Comparison of ENCODE assay signal across 1 mouse cellular context in the genomic region with DNA sequence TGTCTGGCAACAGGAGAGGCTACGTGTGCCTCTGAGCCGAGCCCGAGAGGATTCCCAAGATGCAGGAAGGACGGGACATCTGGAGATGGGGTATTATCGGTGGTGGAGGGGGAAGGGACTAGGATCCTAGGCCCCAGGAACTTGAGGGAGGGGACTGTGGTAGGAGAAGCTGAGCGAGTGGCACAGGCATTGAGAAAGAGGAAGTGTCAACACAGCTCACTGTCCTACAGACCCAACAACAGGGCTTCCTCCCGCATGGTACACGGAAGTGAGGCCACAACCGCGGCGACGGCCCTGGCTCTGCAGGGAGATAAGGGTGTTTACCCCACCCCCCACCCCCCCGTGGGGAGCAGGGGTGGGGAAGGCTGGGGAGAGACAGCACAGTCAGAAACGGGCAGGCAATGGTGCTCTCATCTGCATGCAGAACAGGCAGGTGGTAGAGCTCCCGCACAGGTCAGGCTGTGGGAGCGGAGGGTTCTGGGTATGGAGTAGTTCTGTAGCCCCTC.
TF ChIP-seq lines count a peak whose summit lies in the region.

No protein-coding gene starts in this region.

TF ChIP-seq in MEL, 35 proteins besides CTCF, POLR2A, EP300 and RAD21 (continued from another document):
- TF ChIP-seq ZKSCAN1 (IDR thresholded peaks at IDR 0.05; ENCODE audit: low read depth, low read length) (no peak), UBTF (IDR thresholded peaks at IDR 0.05; ENCODE audit: borderline replicate concordance, insufficient read depth, low read depth, low read length) (no peak), ZMIZ1 (IDR thresholded peaks at IDR 0.05; ENCODE audit: low read depth, low read length) (peak; percentile 72; the same call in 1 of the 2 replicates), NELFE (IDR thresholded peaks at IDR 0.05; ENCODE audit: low read depth, low read length) (peak; percentile 77), POLR2AphosphoS2 (IDR thresholded peaks at IDR 0.05; ENCODE audit: low read length) (peak; percentile 91), TCF12 (IDR thresholded peaks at IDR 0.05; ENCODE audit: low read depth, low read length) (peak; percentile 87), E2F4 (IDR thresholded peaks at IDR 0.05; ENCODE audit: borderline replicate concordance, low read depth, low read length) (no peak), TBP (IDR thresholded peaks at IDR 0.05; ENCODE audit: low read depth, low read length) (peak; percentile 85), USF2 (IDR thresholded peaks at IDR 0.05; ENCODE audit: borderline replicate concordance in 1 of 2, insufficient read depth in 1 of 2, low read depth in 1 of 2, low read length in 2 of 2) (no peak), ZNF384 (IDR thresholded peaks at IDR 0.05; ENCODE audit: low read depth, low read length) (no peak), MXI1 (IDR thresholded peaks at IDR 0.05; ENCODE audit: low read depth, low read length) (peak; percentile 95), ZC3H11A (IDR thresholded peaks at IDR 0.05; ENCODE audit: low read depth, low read length) (no peak), KAT2A (conservative IDR thresholded peaks at IDR 0.05; ENCODE audit: low read depth, low read length) (no peak; the same call in 1 of the 2 replicates), HCFC1 (IDR thresholded peaks at IDR 0.05; ENCODE audit: low read depth, low read length) (peak; percentile 86), GATA1 (IDR thresholded peaks at IDR 0.05; ENCODE audit: low read depth, low read length) (peak; percentile 97)
